Mouse (Mus musculus) hindbrain, embryonic 11.5 days (tissue): ENCODE measurements around the gene Rnf31. TPM values are rescaled to one million over a fixed set of nuclear protein-coding genes. Genes with fewer than 3 reads are reported as not detected.
A peak's percentile ranks its signal among the peaks of the same experiment; 100 is the strongest.

Source experiments
- ATAC-seq: fragments of 200-750 bp; cut with Nextera tagmentation; 2 replicates; pipeline ENCODE4 v1.8.0; 2017; ENCODE audit warnings: mild to moderate bottlenecking, moderate TSS enrichment, moderate library complexity; ENCODE audit not compliant: low FRiP score
- DNase-seq: peaks from one replicate; pipeline ENCODE4 v3.0.0-alpha.2; 2015; ENCODE audit warnings: low spot score
- H3K27ac ChIP-seq: fragments of 300-500 bp; sonication (generic); 2 replicates; pipeline ENCODE4 v1.5.1; 2014; ENCODE audit warnings: mild to moderate bottlenecking, low read depth, low read length
- H3K27me3 ChIP-seq: fragments of 300-500 bp; sonication (generic); 2 replicates; pipeline ENCODE4 v1.6.1; 2014; ENCODE audit warnings: mild to moderate bottlenecking, low read length, moderate library complexity, mixed read lengths; ENCODE audit not compliant: control insufficient read depth, insufficient read depth
- H3K36me3 ChIP-seq: fragments of 300-500 bp; sonication (generic); 2 replicates; pipeline ENCODE4 v1.6.1; 2014; ENCODE audit warnings: mild to moderate bottlenecking, low read length, moderate library complexity, mixed read lengths; ENCODE audit not compliant: control insufficient read depth, insufficient read depth
- H3K4me1 ChIP-seq: fragments of 300-500 bp; sonication (generic); replicated peaks from 2 replicates; pipeline ENCODE4 v1.6.1; 2014; ENCODE audit warnings: low read length, mixed read lengths; ENCODE audit not compliant: control insufficient read depth, insufficient read depth
- H3K4me2 ChIP-seq: fragments of 300-500 bp; sonication (generic); replicated peaks from 2 replicates; pipeline ENCODE4 v1.6.1; 2014; ENCODE audit warnings: mild to moderate bottlenecking, low read depth, low read length
- H3K4me3 ChIP-seq: fragments of 300-500 bp; sonication (generic); 2 replicates; pipeline ENCODE4 v1.5.1; 2014; ENCODE audit warnings: low read depth, low read length
- H3K9ac ChIP-seq: fragments of 300-500 bp; sonication (generic); 2 replicates; pipeline ENCODE4 v1.6.1; 2014; ENCODE audit warnings: low read depth, low read length
- H3K9me3 ChIP-seq: fragments of 300-500 bp; sonication (generic); 2 replicates; pipeline ENCODE4 v1.6.1; 2016; ENCODE audit warnings: low read length; ENCODE audit not compliant: control insufficient read depth
- WGBS: fragments of 180-500 bp; shearing (Covaris S2); extraction: QIAGEN DNeasy Blood & Tissue Kit; methylation state at CpG from one replicate; pipeline ENCODE4 v1.1.7; 2014; 5-methylcytosine and 5-hydroxymethylcytosine counted together
- polyA plus RNA-seq: library from polyadenylated mRNA; unstranded; fragments of >200 nt; fragmentation: Nextera tagmentation; extraction: Ambion mirVana; gene quantifications from 2 replicates; pipeline ENCODE4 v1.2.1, GENCODE M21; 2014

Gene Rnf31
- polyA plus RNA-seq, 1 experiment from 2014 or later = 12.1 TPM

GRCm38 (mm10) chr14:55628077-55628827 is 36.7 kb downstream of the Rnf31 start:
- Histone ChIP-seq H3K27ac (no peak overlapping the region), H3K4me1 (no peaks in the 10 kb centered on the region), H3K9me3 (no peaks in the 10 kb centered on the region), H3K27me3 (no peaks in the 10 kb centered on the region), H3K4me2 (no peak overlapping the region), H3K4me3 (no peak overlapping the region), H3K36me3 (peaks cover 15% of the 10 kb centered on the region), H3K9ac (no peak overlapping the region)
- no peak for ATAC-seq
- DNase-seq = no peak
- 92% methylated on average over 27 of the region's 27 CpGs for WGBS

GRCm38 (mm10) chr14:55629312-55629711 is 37.8 kb downstream of the Rnf31 start:
- H3K9ac ChIP-seq = no peak overlapping the region
- DNase-seq = peak; percentile 44
- peaks cover 15% of the 10 kb centered on the region for H3K36me3 ChIP-seq
- WGBS = 68% methylated on average over 5 of the region's 5 CpGs
- H3K9me3 ChIP-seq = no peaks in the 10 kb centered on the region
- no peak overlapping the region for H3K27ac ChIP-seq
- no peaks in the 10 kb centered on the region for H3K4me1 ChIP-seq
- H3K4me2 ChIP-seq = no peak overlapping the region
- no peak overlapping the region for H3K4me3 ChIP-seq
- ATAC-seq = no peak
- H3K27me3 ChIP-seq = no peaks in the 10 kb centered on the region

GRCm38 (mm10) chr14:55634874-55635522 is 43.5 kb downstream of the Rnf31 start:
- peak; percentile 77 for ATAC-seq
- H3K4me3 ChIP-seq = peak overlapping the region; percentile 67
- H3K9ac ChIP-seq = peak overlapping the region; percentile 80
- no peaks in the 10 kb centered on the region for H3K9me3 ChIP-seq
- H3K27ac ChIP-seq = peak overlapping the region; percentile 69
- DNase-seq = no peak
- H3K4me1 ChIP-seq = peaks cover 3% of the 10 kb centered on the region; the same call in 1 of the 2 replicates
- H3K27me3 ChIP-seq = no peaks in the 10 kb centered on the region
- peak overlapping the region; percentile 90 for H3K4me2 ChIP-seq
- peaks cover 13% of the 10 kb centered on the region for H3K36me3 ChIP-seq
- WGBS = 4% methylated on average over 23 of the region's 23 CpGs

DNA sequence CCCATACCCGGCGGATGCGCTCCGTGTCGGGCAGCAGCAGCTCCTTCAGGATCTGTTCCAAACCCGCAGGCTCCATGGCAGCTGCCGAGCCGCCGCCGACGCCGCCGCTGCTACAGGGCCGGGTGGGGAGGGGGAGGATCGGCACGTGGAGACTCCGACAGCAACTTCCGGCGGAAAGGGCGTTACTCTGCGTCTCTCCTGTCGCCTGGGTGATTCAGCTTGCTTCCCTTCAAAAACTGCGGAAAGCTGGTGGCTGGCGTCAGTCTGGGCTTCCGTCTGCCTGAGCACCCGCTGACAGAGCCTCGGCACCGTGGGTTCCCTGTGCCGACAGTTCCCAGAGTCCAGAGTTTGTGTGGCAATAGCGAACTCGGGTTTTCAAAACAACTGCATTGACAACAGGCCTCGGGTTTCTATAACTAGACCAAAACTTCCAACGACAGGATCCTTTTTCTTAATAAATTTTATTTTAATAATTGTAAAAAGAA is 44.1 kb downstream of the Rnf31 start, which contains the start of gene Ipo4:
Ipo4 (minus strand) TSS at position 435 of the 485 bp plus-strand sequence.
- DNase-seq (peak; percentile 95), ATAC-seq (peak; percentile 88)
- no peaks in the 10 kb centered on the region for H3K9me3 ChIP-seq
- H3K4me3 ChIP-seq = peak within 1 kb of the TSS; percentile 67
- H3K27me3 ChIP-seq = no peaks in the 10 kb centered on the region
- H3K36me3 ChIP-seq = peaks cover 9% of the 10 kb centered on the region
- H3K9ac ChIP-seq = peak within 1 kb of the TSS; percentile 80
- peak within 1 kb of the TSS; percentile 69 for H3K27ac ChIP-seq
- H3K4me1 ChIP-seq = peaks cover 3% of the 10 kb centered on the region; the same call in 1 of the 2 replicates
- peak within 1 kb of the TSS; percentile 90 for H3K4me2 ChIP-seq
- WGBS = 2% methylated on average over 33 of the region's 33 CpGs

DNA sequence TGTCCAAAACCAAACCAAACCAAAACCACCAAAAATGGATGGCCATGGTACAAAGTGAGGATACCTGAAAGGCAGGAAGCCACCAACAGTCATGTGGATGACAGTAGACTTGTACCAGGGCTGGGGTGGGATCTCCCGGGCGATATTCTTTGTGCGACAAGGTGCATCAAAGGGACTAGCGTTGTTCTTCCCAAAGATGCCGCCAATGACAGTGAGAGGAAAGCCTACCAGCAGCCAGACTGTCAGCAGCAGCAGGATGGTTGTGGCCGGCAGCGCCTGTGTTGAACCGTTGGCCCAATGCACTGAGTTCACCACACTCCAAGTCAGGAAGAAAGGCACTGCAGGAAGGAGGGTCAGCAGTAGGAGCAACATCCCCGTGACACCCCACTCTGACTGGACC is 46.3 kb downstream of the Rnf31 start, which contains the start of gene Gm49378:
Gm49378 (minus strand) TSS at position 101 of the 400 bp plus-strand sequence.
- H3K36me3 ChIP-seq = peaks cover 5% of the 10 kb centered on the region
- 97% methylated on average over 9 of the region's 9 CpGs for WGBS

GRCm38 (mm10) chr14:55640816-55641215 is 49.3 kb downstream of the Rnf31 start:
- Histone ChIP-seq H3K36me3 (peaks cover 3% of the 10 kb centered on the region; the same call in 1 of the 2 replicates), H3K4me3 (no peak overlapping the region), H3K4me2 (no peak overlapping the region), H3K4me1 (peaks cover 3% of the 10 kb centered on the region; the same call in 1 of the 2 replicates), H3K9ac (no peak overlapping the region), H3K9me3 (no peaks in the 10 kb centered on the region), H3K27me3 (no peaks in the 10 kb centered on the region), H3K27ac (no peak overlapping the region)
- DNase-seq = no peak
- WGBS = 97% methylated on average over 14 of the region's 14 CpGs
- ATAC-seq = no peak

More for the DNA sequence above, 46.3 kb downstream of the Rnf31 start, which contains the start of gene Gm49378:
- H3K4me3 ChIP-seq = no peak within 1 kb of the TSS
- H3K4me1 ChIP-seq = peaks cover 3% of the 10 kb centered on the region
- no peak within 1 kb of the TSS for H3K27ac ChIP-seq
- no peaks in the 10 kb centered on the region for H3K27me3 ChIP-seq
- no peak within 1 kb of the TSS for H3K9ac ChIP-seq
- no peaks in the 10 kb centered on the region for H3K9me3 ChIP-seq
- no peak within 1 kb of the TSS for H3K4me2 ChIP-seq
- DNase-seq (no peak), ATAC-seq (no peak)

GRCm38 (mm10) chr14:55641291-55641690 is 49.8 kb downstream of the Rnf31 start:
- H3K4me2 ChIP-seq = no peak overlapping the region
- no peak overlapping the region for H3K9ac ChIP-seq
- H3K27ac ChIP-seq = no peak overlapping the region
- no peak for DNase-seq
- peaks cover 3% of the 10 kb centered on the region; the same call in 1 of the 2 replicates for H3K4me1 ChIP-seq
- 96% methylated on average over 13 of the region's 13 CpGs for WGBS
- no peak for ATAC-seq
- no peak overlapping the region for H3K4me3 ChIP-seq
- H3K27me3 ChIP-seq = no peaks in the 10 kb centered on the region
- H3K36me3 ChIP-seq = peaks cover 5% of the 10 kb centered on the region; the same call in 1 of the 2 replicates
- no peaks in the 10 kb centered on the region for H3K9me3 ChIP-seq

DNA sequence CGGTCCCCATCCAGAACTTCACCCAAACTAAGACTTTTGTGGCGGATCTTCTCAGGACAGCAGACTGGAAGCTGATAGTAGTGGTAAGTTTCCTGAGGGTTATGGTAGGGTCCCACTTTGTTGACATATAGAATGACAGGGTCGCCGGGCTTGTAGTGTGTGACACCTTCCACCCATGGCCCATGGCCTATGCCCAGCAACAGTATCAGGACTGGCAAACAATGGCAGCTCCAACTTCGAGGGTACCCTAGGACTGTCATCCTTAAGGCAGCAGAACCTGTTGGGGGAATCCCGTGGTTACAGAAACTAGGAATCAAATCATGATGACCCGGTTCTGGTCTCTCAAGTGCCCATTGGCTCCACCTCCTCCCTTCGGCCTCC is 51.2 kb downstream of the Rnf31 start:
- peaks cover 3% of the 10 kb centered on the region; the same call in 1 of the 2 replicates for H3K4me1 ChIP-seq
- H3K27ac ChIP-seq = peak overlapping the region; percentile 93
- H3K4me3 ChIP-seq = peak overlapping the region; percentile 95
- DNase-seq (no peak), ATAC-seq (peak; percentile 63; the same call in 1 of the 2 replicates)
- peak overlapping the region; percentile 82 for H3K4me2 ChIP-seq
- H3K9ac ChIP-seq = peak overlapping the region; percentile 94
- 21% methylated on average over 8 of the region's 8 CpGs for WGBS
- H3K27me3 ChIP-seq = no peaks in the 10 kb centered on the region
- H3K36me3 ChIP-seq = peaks cover 7% of the 10 kb centered on the region; the same call in 1 of the 2 replicates
- no peaks in the 10 kb centered on the region for H3K9me3 ChIP-seq
